Mouse (Mus musculus): ENCODE results near the gene Miga1.

- TF ChIP-seq HCFC1 (IDR thresholded peaks at IDR 0.05; ENCODE audit: borderline replicate concordance, insufficient read depth, low read length) = no peak
- TF ChIP-seq ZNF384 (IDR thresholded peaks at IDR 0.05; ENCODE audit: low read depth, low read length) = no peak
- TF ChIP-seq CHD2 (IDR thresholded peaks at IDR 0.05; ENCODE audit: low read depth, low read length) = no peak
These were observed 89.7 kb downstream of the Miga1 start for GRCm38 (mm10) chr3:152250487-152250886.

Measured in ES-E14 (cell line).